Mouse (Mus musculus) brain, embryonic 14.5 days (tissue): ENCODE measurements at regions not wholly inside any gene's neighbourhood (a gene's known extent, or its start where the extent isn't known, plus 50 kb on each side); places are given as distances from the start of the nearest gene placed in this dataset.

Source experiments
- CTCF ChIP-seq: fragments of 200-500 bp; IDR thresholded peaks from 2 replicates; pipeline ENCODE4 v1.5.1; 2012; ENCODE audit warnings: inconsistent platforms, mild to moderate bottlenecking, moderate library complexity, borderline replicate concordance; ENCODE audit not compliant: insufficient read depth, insufficient read length; ENCODE audit errors: extremely low read depth
- POLR2A ChIP-seq: fragments of 200-500 bp; IDR thresholded peaks from 2 replicates; pipeline ENCODE4 v1.6.1; 2012; ENCODE audit warnings: mild to moderate bottlenecking, inconsistent platforms, borderline replicate concordance; ENCODE audit not compliant: poor library complexity, insufficient read depth, insufficient read length, severe bottlenecking; ENCODE audit errors: extremely low read depth

DNA sequence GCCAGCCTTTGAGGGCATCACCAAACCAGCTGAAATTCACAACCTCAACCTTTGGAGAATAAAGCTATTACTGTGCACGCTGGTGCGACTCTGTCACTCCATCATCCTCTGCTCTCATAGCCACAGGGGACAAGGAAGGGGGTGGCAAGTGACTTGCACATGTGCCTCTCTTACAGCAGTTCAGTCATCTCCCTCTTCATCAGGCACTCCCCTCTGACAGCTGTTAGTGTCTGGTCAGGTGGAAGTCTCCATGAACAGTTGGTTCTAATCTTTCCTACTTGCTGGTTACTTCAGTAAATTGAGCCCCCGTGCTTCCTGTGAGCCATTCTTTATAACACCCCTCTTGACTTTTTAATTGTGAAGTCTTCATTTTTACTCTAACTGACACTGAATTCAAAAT, 214.6 kb downstream of the Ube2cbp start:
- no peak for TF ChIP-seq POLR2A
- TF ChIP-seq CTCF: no peak
